In the genomic region with DNA sequence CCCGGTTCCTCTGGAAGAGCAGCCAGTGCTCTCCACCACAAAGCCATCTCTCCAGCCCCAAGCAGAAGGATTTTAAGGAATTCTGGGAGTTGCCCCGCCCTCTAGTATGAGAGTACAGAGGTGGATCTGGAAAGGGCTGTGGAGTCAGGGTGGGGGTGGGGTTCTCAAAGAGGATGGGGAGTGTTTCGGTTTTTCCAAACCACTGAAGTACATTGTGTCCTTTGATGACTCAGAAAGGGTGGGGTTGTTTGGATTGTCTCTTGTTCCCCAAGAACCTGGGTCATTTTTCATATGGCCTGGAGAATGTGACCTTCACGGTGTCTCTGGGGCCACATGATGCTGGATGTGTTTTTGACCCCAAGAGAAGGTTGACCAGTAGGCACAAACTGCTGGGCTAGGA, we compare ENCODE assay signal across 23 mouse cellular contexts. TPM values are rescaled to one million over a fixed set of nuclear protein-coding genes. Genes with fewer than 3 reads are reported as not detected.
DNase-seq lines count a peak whose midpoint lies in the region; ATAC-seq and TF ChIP-seq lines count a peak whose summit lies in the region.
"Had no signal": no experiment of that assay in that cellular context is flagged by ENCODE, and none has a peak within 500 bp of the region (broad histone marks: within the 10 kb centered on the region; RNA-seq: fewer than 3 reads in every experiment).

No protein-coding gene starts in this region.

- no peak overlapping the region for H3K9ac ChIP-seq in heart, postnatal 0 days (replicated peaks; ENCODE audit: low read depth, low read length)
- no peak overlapping the region for H3K9ac ChIP-seq in ES-E14 (ENCODE audit: insufficient read depth, low read depth, low read length, poor library complexity, severe bottlenecking)
- H3K9ac ChIP-seq: embryonic facial prominence, embryonic 12.5 days; forebrain, embryonic 15.5 days; heart, embryonic 15.5 days; hindbrain, embryonic 15.5 days; limb, embryonic 13.5 days; midbrain, embryonic 13.5 days had no signal

- no peak for TF ChIP-seq CTCF in heart, postnatal 0 days (IDR thresholded peaks at IDR 0.05; ENCODE audit: low read depth)

- no peak for ATAC-seq in heart, postnatal 0 days (ENCODE audit: insufficient read depth, low read depth)
- ATAC-seq: forebrain, embryonic 15.5 days; inflammation-experienced regulatory T-cells, adult 6 months; midbrain, embryonic 13.5 days had no signal

- in situ Hi-C loops in ES-E14 (cut with MboI; ENCODE audit: low sequenced_read_pairs in 2 of 2, unreplicated experiment in 2 of 2): no loop called here

- intact Hi-C loops in heart, postnatal 36 days (cut with DNase I): loop anchor here (2.0 kb wide), 1 partner anchor 41 kb away; no protein-coding TSS in a partner anchor

- WGBS in heart, postnatal 0 days: 79% methylated on average over 4 of the region's 4 CpGs

- H3K4me2 ChIP-seq in heart, postnatal 0 days (ENCODE audit: low read depth, low read length): no peak overlapping the region
- H3K4me2 ChIP-seq: embryonic facial prominence, embryonic 12.5 days; forebrain, embryonic 15.5 days; heart, embryonic 15.5 days; hindbrain, embryonic 15.5 days; limb, embryonic 13.5 days; liver, embryonic 11.5 days; midbrain, embryonic 13.5 days had no signal

- no peak overlapping the region for H3K27ac ChIP-seq in heart, postnatal 0 days (ENCODE audit: low read depth)
- peak overlapping the region; percentile 3 for H3K27ac ChIP-seq in ES-E14 (ENCODE audit: insufficient read depth, low read depth, low read length, poor library complexity, severe bottlenecking)
- H3K27ac ChIP-seq: embryonic facial prominence, embryonic 12.5 days; forebrain, embryonic 15.5 days; heart, embryonic 10.5 days; heart, embryonic 15.5 days; hindbrain, embryonic 15.5 days; layer of hippocampus, adult 2 months; limb, embryonic 13.5 days; macrophage; midbrain, embryonic 13.5 days had no signal

- H3K27me3 ChIP-seq in heart, postnatal 0 days (ENCODE audit: control insufficient read depth, insufficient read depth, low read length): no peaks in the 10 kb centered on the region
- H3K27me3 ChIP-seq: embryonic facial prominence, embryonic 12.5 days; forebrain, embryonic 15.5 days; heart, embryonic 15.5 days; hindbrain, embryonic 15.5 days; limb, embryonic 13.5 days; midbrain, embryonic 13.5 days had no signal

- peaks cover 14% of the 10 kb centered on the region; the same call in 1 of the 2 replicates for H3K4me1 ChIP-seq in heart, postnatal 0 days (ENCODE audit: control insufficient read depth, insufficient read depth)
- no peaks in the 10 kb centered on the region; a peak in 1 of 4 replicates for H3K4me1 ChIP-seq in ES-E14 (ENCODE audit: control insufficient read depth in 2 of 2, insufficient read depth in 2 of 2, low read length in 2 of 2, poor library complexity in 1 of 2)
- H3K4me1 ChIP-seq: embryonic facial prominence, embryonic 12.5 days; forebrain, embryonic 15.5 days; midbrain, embryonic 13.5 days had no signal

- 0 out of 2 replicates have a peak, but pooled peaks have one; percentile 30 for TF ChIP-seq EP300 in heart, postnatal 0 days (IDR thresholded peaks at IDR 0.05; ENCODE audit: low read depth)

- H3K4me3 ChIP-seq in heart, postnatal 0 days (ENCODE audit: low read depth, low read length): no peak overlapping the region
- H3K4me3 ChIP-seq in ES-E14 (ENCODE audit: insufficient read depth in 1 of 2, low read depth in 1 of 2, low read length in 2 of 2, poor library complexity in 1 of 2, severe bottlenecking in 1 of 2): no peak overlapping the region
- H3K4me3 ChIP-seq: embryonic facial prominence, embryonic 12.5 days; forebrain, embryonic 15.5 days; heart, embryonic 10.5 days; heart, embryonic 15.5 days; hindbrain, embryonic 15.5 days; layer of hippocampus, adult 2 months; limb, embryonic 13.5 days; midbrain, embryonic 13.5 days had no signal

- H3K36me3 ChIP-seq in heart, postnatal 0 days (replicated peaks; ENCODE audit: control insufficient read depth, insufficient read depth, low read length): peaks cover 14% of the 10 kb centered on the region
- no peaks in the 10 kb centered on the region for H3K36me3 ChIP-seq in ES-E14 (ENCODE audit: control insufficient read depth, insufficient read depth, low read length, poor library complexity, severe bottlenecking)
- H3K36me3 ChIP-seq: embryonic facial prominence, embryonic 12.5 days; forebrain, embryonic 15.5 days; hindbrain, embryonic 15.5 days; midbrain, embryonic 13.5 days had no signal

- no peaks in the 10 kb centered on the region for H3K9me3 ChIP-seq in heart, postnatal 0 days (replicated peaks; ENCODE audit: control insufficient read depth, low read length)
- no peaks in the 10 kb centered on the region for H3K9me3 ChIP-seq in ES-E14 (ENCODE audit: control insufficient read depth, insufficient read depth, low read depth, low read length)
- H3K9me3 ChIP-seq: embryonic facial prominence, embryonic 12.5 days; forebrain, embryonic 15.5 days; heart, embryonic 10.5 days; heart, embryonic 15.5 days; hindbrain, embryonic 15.5 days; limb, embryonic 13.5 days; midbrain, embryonic 13.5 days had no signal

- no peak for DNase-seq in heart, postnatal 0 days (ENCODE audit: low spot score)
- DNase-seq in heart, postnatal 36 days: no peak
- peak; percentile 78 for DNase-seq in lung, postnatal 36 days
- DNase-seq in lung, postnatal 14 days: no peak
- no peak for DNase-seq in ES-E14 (ENCODE audit: low read depth, low spot score)
- no peak for DNase-seq in ovary, postnatal 10 days (ENCODE audit: low spot score)
- DNase-seq in right cerebral cortex, postnatal 4 days: no peak
- DNase-seq: adrenal gland, adult 8-10 months; cerebellum, adult 8-10 months; cerebellum, postnatal 36 days; right cerebral cortex, postnatal 25 days; spleen, adult 18-20 months had no signal

TF ChIP-seq in ES-E14, 5 proteins besides CTCF, POLR2A, EP300 and RAD21:
- TF ChIP-seq MAFK (IDR thresholded peaks at IDR 0.05; ENCODE audit: insufficient read depth, low read depth, low read length) (no peak), ZNF384 (IDR thresholded peaks at IDR 0.05; ENCODE audit: low read depth, low read length) (no peak), CHD2 (IDR thresholded peaks at IDR 0.05; ENCODE audit: low read depth, low read length) (no peak), HCFC1 (IDR thresholded peaks at IDR 0.05; ENCODE audit: borderline replicate concordance, insufficient read depth, low read length) (no peak), ZC3H11A (IDR thresholded peaks at IDR 0.05; ENCODE audit: borderline replicate concordance, low read depth, low read length) (no peak)

RNA-seq across cellular contexts. Expression of a gene that starts 45.2 kb away (rescaled TPM):
- total RNA-seq in heart, postnatal 0 days (2014; rRNA removed; ENCODE audit: low replicate concordance): 11.6 and 13.4 TPM in 2 replicates
- 4.6 TPM in 2 replicates for polyA plus RNA-seq in heart, postnatal 0 days (2015; fragmentation: Nextera tagmentation; extraction: Ambion mirVana)
- total RNA-seq in heart, postnatal 36 days (2021): 10 to 100 TPM; 13.7 to 21.0 TPM
- 2.3 and 3.8 TPM in 2 replicates for total RNA-seq in ES-E14 (2012; rRNA removed)
